In the genomic region with DNA sequence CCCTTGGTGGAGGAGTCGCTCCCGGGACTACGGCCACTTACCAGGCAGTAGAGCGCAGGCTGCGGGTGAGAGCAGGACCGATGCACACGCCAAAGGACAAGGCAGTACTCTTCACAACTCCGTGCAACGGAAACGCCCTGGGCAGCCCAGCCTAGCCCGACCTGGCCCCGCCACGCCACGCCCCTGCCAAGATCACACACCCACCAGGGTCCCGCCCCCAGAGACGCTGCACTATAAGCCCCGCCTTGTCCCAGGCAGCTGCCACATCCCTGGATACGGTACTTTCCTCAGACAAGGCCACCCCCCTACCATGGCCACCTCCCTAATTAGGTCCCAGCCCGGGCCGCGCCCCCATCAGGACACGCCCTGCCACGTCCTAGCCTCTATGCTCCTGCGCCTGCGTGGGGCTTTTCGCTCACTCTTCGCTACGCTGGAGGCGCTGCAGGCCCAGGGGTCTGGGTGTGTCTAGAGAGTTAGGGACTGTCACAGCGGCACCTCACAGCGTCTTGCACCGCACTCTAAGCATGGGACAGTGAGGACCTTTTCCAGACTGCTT, we compare ENCODE assay signal across 8 mouse cellular contexts. TPM values are rescaled to one million over a fixed set of nuclear protein-coding genes. Genes with fewer than 3 reads are reported as not detected.
DNase-seq lines count a peak whose midpoint lies in the region; ATAC-seq lines count a peak whose summit lies in the region.

Gene Anxa5, minus strand, starts transcription at position 363 of the 556 bp plus-strand sequence.
Gene 1810062G17Rik, plus strand, starts transcription at position 406 of the 556 bp plus-strand sequence.

- no peaks in the 10 kb centered on the region for H3K9me3 ChIP-seq in hindbrain, embryonic 15.5 days

- under 1% methylated on average over 32 of the region's 32 CpGs for WGBS in hindbrain, embryonic 15.5 days

- H3K36me3 ChIP-seq in hindbrain, embryonic 15.5 days = no peaks in the 10 kb centered on the region

- peak within 1 kb of the TSS; percentile 54 for H3K4me3 ChIP-seq in hindbrain, embryonic 15.5 days

- peak; percentile 96 for ATAC-seq in hindbrain, embryonic 15.5 days (ENCODE audit: low FRiP score, low read depth)

- peak within 1 kb of the TSS; percentile 95 for H3K4me2 ChIP-seq in hindbrain, embryonic 15.5 days

- peak; percentile 99 for DNase-seq in T-cell, adult 2 months (ENCODE audit: low spot score)
- DNase-seq in cerebellum, postnatal 36 days = peak; percentile 82 to 87
- DNase-seq in frontal cortex, postnatal 36 days (ENCODE audit: low spot score in 2 of 2) = peak; percentile 85 to 91
- DNase-seq in left cerebral cortex, adult 11 months (ENCODE audit: low spot score) = peak; percentile 92
- DNase-seq in lung, postnatal 4 days = peak; percentile 99
- peak; percentile 81 for DNase-seq in retina, postnatal 7 days (ENCODE audit: low read depth, low spot score)
- peak; percentile 97 for DNase-seq in urinary bladder, adult 2 months (ENCODE audit: low spot score)

- H3K9ac ChIP-seq in hindbrain, embryonic 15.5 days = peak within 1 kb of the TSS; percentile 48

- H3K4me1 ChIP-seq in hindbrain, embryonic 15.5 days (replicated peaks) = peaks cover 11% of the 10 kb centered on the region

- H3K27me3 ChIP-seq in hindbrain, embryonic 15.5 days = no peaks in the 10 kb centered on the region

- H3K27ac ChIP-seq in hindbrain, embryonic 15.5 days (replicated peaks) = peak within 1 kb of the TSS; percentile 62

RNA-seq across cellular contexts. Expression of gene Anxa5, which starts in this region (rescaled TPM):
- 70.3 and 88.7 TPM in 2 replicates for polyA plus RNA-seq in hindbrain, embryonic 15.5 days (2015; fragmentation: Nextera tagmentation; extraction: Ambion mirVana)
- polyA plus RNA-seq in urinary bladder, adult 2 months (2012; rRNA removed) = 329 and 343 TPM in 2 replicates

RNA-seq across cellular contexts. Expression of gene 1810062G17Rik, which starts in this region (rescaled TPM):
- 0.22 TPM in 1 of 2 replicates, not detected in the other for polyA plus RNA-seq in hindbrain, embryonic 15.5 days (2015; fragmentation: Nextera tagmentation; extraction: Ambion mirVana)
- 2.6 and 3.4 TPM in 2 replicates for polyA plus RNA-seq in urinary bladder, adult 2 months (2012; rRNA removed)

Comparison
In these comparisons a context has a peak if more than half of its experiments do, and no peak if none do; other contexts are left out.
1. Peak in every context shown above with its lines: DNase-seq, ATAC-seq, H3K4me3 ChIP-seq and H3K27ac ChIP-seq.